Mouse (Mus musculus) liver, embryonic 15.5 days (tissue): Measurements from ENCODE around the gene Gm21985. TPM values are rescaled to one million over a fixed set of nuclear protein-coding genes. Genes with fewer than 3 reads are reported as not detected.
A peak's percentile ranks its signal among the peaks of the same experiment; 100 is the strongest.

Experiments
- ATAC-seq: fragments of 200-750 bp; cut with Nextera tagmentation; 2 replicates; pipeline ENCODE4 v1.8.0; 2017; ENCODE audit warnings: moderate number of reproducible peaks, mild to moderate bottlenecking, moderate library complexity; ENCODE audit not compliant: insufficient read depth
- H3K27ac ChIP-seq: fragments of 300-500 bp; sonication (generic); replicated peaks from 2 replicates; pipeline ENCODE4 v1.5.1; 2015; ENCODE audit warnings: mild to moderate bottlenecking, inconsistent platforms
- H3K27me3 ChIP-seq: fragments of 300-500 bp; sonication (generic); 2 replicates; pipeline ENCODE4 v1.6.1; 2015; ENCODE audit warnings: mild to moderate bottlenecking, inconsistent platforms
- H3K36me3 ChIP-seq: fragments of 300-500 bp; sonication (generic); replicated peaks from 2 replicates; pipeline ENCODE4 v1.6.1; 2015; ENCODE audit warnings: moderate library complexity, mild to moderate bottlenecking, inconsistent platforms
- H3K4me1 ChIP-seq: fragments of 300-500 bp; sonication (generic); replicated peaks from 2 replicates; pipeline ENCODE4 v1.6.1; 2015; ENCODE audit warnings: inconsistent platforms
- H3K4me2 ChIP-seq: fragments of 300-500 bp; sonication (generic); 2 replicates; pipeline ENCODE4 v1.6.1; 2015; ENCODE audit warnings: moderate library complexity, mild to moderate bottlenecking, inconsistent platforms
- H3K4me3 ChIP-seq: fragments of 300-500 bp; sonication (generic); replicated peaks from 2 replicates; pipeline ENCODE4 v1.5.1; 2015; ENCODE audit warnings: mild to moderate bottlenecking, inconsistent platforms
- H3K9ac ChIP-seq: fragments of 300-500 bp; sonication (generic); 2 replicates; pipeline ENCODE4 v1.6.1; 2015; ENCODE audit warnings: moderate library complexity, mild to moderate bottlenecking, inconsistent platforms
- H3K9me3 ChIP-seq: fragments of 300-500 bp; sonication (generic); replicated peaks from 2 replicates; pipeline ENCODE4 v1.6.1; 2016; ENCODE audit warnings: inconsistent platforms
- WGBS: fragments of 180-500 bp; shearing (Covaris S2); methylation state at CpG from one replicate; pipeline ENCODE4 v1.1.7; 2015; ENCODE audit warnings: mixed read lengths; ENCODE audit not compliant: insufficient replicate concordance; 5-methylcytosine and 5-hydroxymethylcytosine counted together
- polyA plus RNA-seq: library from polyadenylated mRNA; unstranded; fragments of >200 nt; fragmentation: Nextera tagmentation; extraction: Ambion mirVana; gene quantifications from 2 replicates; pipeline ENCODE4 v1.2.1, GENCODE M21; 2015

The Gm21985 gene
- not detected in 2 replicates for polyA plus RNA-seq

DNA sequence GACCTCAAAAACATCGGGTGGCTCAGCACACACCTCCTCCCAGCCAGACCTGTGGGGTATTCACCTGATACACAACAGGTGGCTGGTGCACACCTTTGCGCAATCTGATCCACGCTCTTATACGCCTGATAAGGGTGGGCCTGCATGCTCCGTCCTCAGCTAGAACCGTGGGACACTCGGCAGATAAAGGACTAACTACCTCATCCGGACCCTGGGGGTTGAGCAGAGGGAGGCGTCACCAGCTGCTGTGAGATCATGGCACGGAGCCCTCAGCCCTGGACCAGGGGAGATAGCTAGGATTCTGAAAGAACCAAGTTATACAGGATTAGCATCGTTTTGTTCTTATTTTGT, at the start of gene Gm21985:
TSS of gene Gm21985 (plus strand) at position 73 of the 351 bp plus-strand sequence.
- peak within 1 kb of the TSS; percentile 94 for H3K9ac ChIP-seq
- peak within 1 kb of the TSS; percentile 86 for H3K4me3 ChIP-seq
- ATAC-seq, result peak; percentile 51
- peaks cover 67% of the 10 kb centered on the region for H3K4me1 ChIP-seq
- under 1% methylated on average over 11 of the region's 11 CpGs for WGBS
- peak within 1 kb of the TSS; percentile 94 for H3K27ac ChIP-seq
- no peaks in the 10 kb centered on the region for H3K9me3 ChIP-seq
- no peaks in the 10 kb centered on the region for H3K27me3 ChIP-seq
- peak within 1 kb of the TSS; percentile 83 for H3K4me2 ChIP-seq
- 0 out of 2 replicates have a peak, but pooled peaks cover 2% of the 10 kb centered on the region for H3K36me3 ChIP-seq

GRCm38 (mm10) chr2:112217614-112218013, 48.5 kb upstream of the Gm21985 start:
- Histone ChIP-seq H3K4me3 (no peak overlapping the region), H3K9ac (no peak overlapping the region), H3K4me2 (no peak overlapping the region), H3K36me3 (no peaks in the 10 kb centered on the region), H3K4me1 (no peaks in the 10 kb centered on the region), H3K9me3 (no peaks in the 10 kb centered on the region), H3K27ac (no peak overlapping the region), H3K27me3 (no peaks in the 10 kb centered on the region)
- ATAC-seq, result no peak
- WGBS, result 35% methylated on average over 6 of the region's 6 CpGs

GRCm38 (mm10) chr2:112220880-112221279, 45.2 kb upstream of the Gm21985 start:
- no peak overlapping the region for H3K4me2 ChIP-seq
- H3K4me1 ChIP-seq, result no peaks in the 10 kb centered on the region
- H3K36me3 ChIP-seq, result no peaks in the 10 kb centered on the region
- no peaks in the 10 kb centered on the region for H3K9me3 ChIP-seq
- H3K27me3 ChIP-seq, result no peaks in the 10 kb centered on the region
- no peak overlapping the region for H3K27ac ChIP-seq
- H3K9ac ChIP-seq, result no peak overlapping the region
- no peak overlapping the region for H3K4me3 ChIP-seq
- ATAC-seq, result no peak
- WGBS, result 49% methylated on average over 5 of the region's 5 CpGs

DNA sequence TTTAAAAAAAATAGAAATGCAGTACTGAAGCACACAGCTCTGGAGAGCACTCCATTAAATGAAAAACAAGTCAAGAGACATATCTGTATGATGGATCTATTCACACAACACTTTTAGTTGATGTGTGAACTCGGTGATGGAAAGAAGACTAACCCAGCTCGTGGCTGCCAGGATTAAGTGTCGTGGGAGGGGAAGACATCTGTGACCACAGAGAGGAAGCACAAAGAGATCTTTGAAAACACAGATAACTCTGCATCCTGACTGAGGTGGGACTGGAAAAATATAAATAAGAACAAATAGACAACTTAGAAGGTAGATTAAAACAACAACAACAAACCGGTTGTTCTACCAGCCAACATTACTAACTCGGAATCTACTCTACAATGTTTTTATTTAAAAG, 43.5 kb upstream of the Gm21985 start:
- Histone ChIP-seq H3K9ac (no peak overlapping the region), H3K27ac (no peak overlapping the region), H3K27me3 (no peaks in the 10 kb centered on the region), H3K36me3 (no peaks in the 10 kb centered on the region), H3K4me3 (no peak overlapping the region), H3K4me2 (no peak overlapping the region), H3K9me3 (no peaks in the 10 kb centered on the region), H3K4me1 (no peaks in the 10 kb centered on the region)
- no peak for ATAC-seq
- 21% methylated on average over 5 of the region's 5 CpGs for WGBS

DNA sequence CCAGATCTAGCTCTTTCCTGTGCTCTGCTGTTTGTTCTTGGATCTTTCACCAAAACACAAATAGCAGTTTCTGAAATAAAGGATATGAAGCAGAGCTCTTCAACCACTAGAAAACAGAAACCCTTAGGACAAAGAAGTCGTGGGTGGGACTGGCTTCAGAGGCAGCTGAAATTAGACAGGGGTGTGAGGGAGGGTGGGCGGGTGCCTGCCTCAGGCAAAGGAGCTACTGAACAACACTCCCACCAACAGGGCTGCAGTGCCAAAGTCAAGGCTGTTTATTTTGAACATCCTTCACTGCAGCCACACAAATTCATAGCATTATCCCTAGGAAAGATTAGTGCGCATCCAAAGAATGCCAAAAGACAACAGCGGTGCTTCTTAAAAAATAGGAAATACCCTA, 41.8 kb upstream of the Gm21985 start:
- Histone ChIP-seq H3K9ac (no peak overlapping the region), H3K9me3 (no peaks in the 10 kb centered on the region), H3K27me3 (no peaks in the 10 kb centered on the region), H3K4me3 (no peak overlapping the region), H3K4me1 (no peaks in the 10 kb centered on the region), H3K36me3 (no peaks in the 10 kb centered on the region), H3K4me2 (no peak overlapping the region), H3K27ac (no peak overlapping the region)
- ATAC-seq, result no peak
- 55% methylated on average over 4 of the region's 4 CpGs for WGBS

DNA sequence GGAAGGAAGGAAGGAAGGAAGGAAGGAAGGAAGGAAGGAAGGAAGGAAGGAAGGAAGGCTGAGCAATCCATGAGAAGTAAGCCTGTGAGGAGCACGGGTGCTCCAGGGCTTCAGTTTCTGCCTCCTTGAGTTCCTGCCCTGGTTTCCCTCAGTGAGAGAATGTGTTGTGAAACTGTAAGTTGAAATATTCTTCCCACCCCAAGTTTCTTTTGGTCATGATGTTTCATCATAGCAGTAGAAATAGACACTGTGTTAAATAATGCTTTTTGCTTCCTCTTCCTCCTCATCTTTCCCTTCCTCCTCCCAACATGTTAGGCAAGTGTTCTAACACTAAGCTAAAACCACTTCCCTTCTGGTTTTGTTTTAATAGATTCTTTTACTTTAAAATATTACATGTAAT, 33.5 kb upstream of the Gm21985 start:
- H3K9me3 ChIP-seq, result no peaks in the 10 kb centered on the region
- WGBS, result 19% methylated on average over 1 of the region's 1 CpGs
- H3K4me2 ChIP-seq, result no peak overlapping the region
- H3K27ac ChIP-seq, result no peak overlapping the region
- no peak overlapping the region for H3K9ac ChIP-seq
- peaks cover under 1% of the 10 kb centered on the region; the same call in 1 of the 2 replicates for H3K27me3 ChIP-seq
- H3K4me3 ChIP-seq, result no peak overlapping the region
- no peaks in the 10 kb centered on the region for H3K36me3 ChIP-seq
- no peaks in the 10 kb centered on the region for H3K4me1 ChIP-seq
- no peak for ATAC-seq

- H3K27ac ChIP-seq, result no peak overlapping the region
- H3K9me3 ChIP-seq, result no peaks in the 10 kb centered on the region
- no peak overlapping the region for H3K4me3 ChIP-seq
- 43% methylated on average over 2 of the region's 2 CpGs for WGBS
- peaks cover 22% of the 10 kb centered on the region for H3K4me1 ChIP-seq
- no peak overlapping the region for H3K4me2 ChIP-seq
- H3K27me3 ChIP-seq, result peaks cover 32% of the 10 kb centered on the region
- H3K36me3 ChIP-seq, result no peaks in the 10 kb centered on the region
- H3K9ac ChIP-seq, result no peak overlapping the region
- ATAC-seq, result no peak
These were observed 29.5 kb upstream of the Gm21985 start for GRCm38 (mm10) chr2:112236620-112237019.

- H3K4me2 ChIP-seq, result no peak overlapping the region
- H3K27me3 ChIP-seq, result peaks cover 32% of the 10 kb centered on the region
- no peak overlapping the region for H3K4me3 ChIP-seq
- H3K9ac ChIP-seq, result no peak overlapping the region
- H3K4me1 ChIP-seq, result peaks cover 22% of the 10 kb centered on the region
- WGBS, result 20% methylated on average over 4 of the region's 4 CpGs
- H3K36me3 ChIP-seq, result no peaks in the 10 kb centered on the region
- H3K27ac ChIP-seq, result no peak overlapping the region
- H3K9me3 ChIP-seq, result no peaks in the 10 kb centered on the region
- ATAC-seq, result no peak
These were observed 28.1 kb upstream of the Gm21985 start for GRCm38 (mm10) chr2:112238006-112238405.

DNA sequence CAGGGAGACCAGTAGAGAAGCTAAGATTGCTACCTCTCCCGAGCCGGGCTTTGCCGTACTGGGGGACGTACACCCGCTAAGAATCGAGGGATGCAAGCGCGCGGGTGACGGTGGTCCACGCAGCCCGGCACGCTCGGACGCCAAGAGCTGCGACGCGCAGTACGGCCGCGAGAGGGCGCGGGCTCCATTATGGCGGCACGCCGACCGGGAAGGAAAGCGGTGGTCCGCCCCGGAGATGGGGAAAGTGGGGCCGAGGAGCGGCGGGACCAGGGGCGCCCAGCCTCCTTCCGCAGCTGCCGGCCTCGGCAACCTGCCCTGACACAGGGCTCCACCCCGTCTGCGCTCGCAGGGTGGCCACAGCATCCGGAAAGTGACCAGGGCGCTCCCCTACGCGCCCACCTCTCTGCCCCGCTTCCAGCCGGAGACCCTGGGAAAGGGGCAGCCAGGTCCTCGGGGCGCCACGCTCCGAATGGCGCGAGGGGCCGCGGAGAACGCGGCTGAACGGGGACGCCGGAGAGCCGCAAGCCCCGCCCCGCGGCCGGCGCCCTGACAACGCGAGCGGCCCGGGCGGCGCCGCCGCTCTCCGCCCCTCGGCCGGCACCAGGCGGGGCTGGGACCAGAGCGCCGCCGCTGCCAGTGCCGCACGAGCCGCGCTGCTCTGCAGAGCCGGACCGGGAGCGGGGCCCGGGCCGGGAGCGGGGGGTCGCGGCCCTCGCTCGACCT, 26.7 kb upstream of the Gm21985 start, which contains the start of gene Lpcat4:
TSS of gene Lpcat4 (plus strand) at position 257 of the 723 bp plus-strand sequence.
- Histone ChIP-seq H3K4me2 (peak within 1 kb of the TSS; percentile 98), H3K4me3 (peak within 1 kb of the TSS; percentile 85), H3K27me3 (peaks cover 32% of the 10 kb centered on the region), H3K36me3 (no peaks in the 10 kb centered on the region), H3K9ac (peak within 1 kb of the TSS; percentile 70), H3K9me3 (no peaks in the 10 kb centered on the region), H3K4me1 (peaks cover 22% of the 10 kb centered on the region), H3K27ac (peak within 1 kb of the TSS; percentile 81)
- whole genome bisulfite sequencing, result under 1% methylated on average over 94 of the region's 94 CpGs
- peak; percentile 90 for ATAC-seq

DNA sequence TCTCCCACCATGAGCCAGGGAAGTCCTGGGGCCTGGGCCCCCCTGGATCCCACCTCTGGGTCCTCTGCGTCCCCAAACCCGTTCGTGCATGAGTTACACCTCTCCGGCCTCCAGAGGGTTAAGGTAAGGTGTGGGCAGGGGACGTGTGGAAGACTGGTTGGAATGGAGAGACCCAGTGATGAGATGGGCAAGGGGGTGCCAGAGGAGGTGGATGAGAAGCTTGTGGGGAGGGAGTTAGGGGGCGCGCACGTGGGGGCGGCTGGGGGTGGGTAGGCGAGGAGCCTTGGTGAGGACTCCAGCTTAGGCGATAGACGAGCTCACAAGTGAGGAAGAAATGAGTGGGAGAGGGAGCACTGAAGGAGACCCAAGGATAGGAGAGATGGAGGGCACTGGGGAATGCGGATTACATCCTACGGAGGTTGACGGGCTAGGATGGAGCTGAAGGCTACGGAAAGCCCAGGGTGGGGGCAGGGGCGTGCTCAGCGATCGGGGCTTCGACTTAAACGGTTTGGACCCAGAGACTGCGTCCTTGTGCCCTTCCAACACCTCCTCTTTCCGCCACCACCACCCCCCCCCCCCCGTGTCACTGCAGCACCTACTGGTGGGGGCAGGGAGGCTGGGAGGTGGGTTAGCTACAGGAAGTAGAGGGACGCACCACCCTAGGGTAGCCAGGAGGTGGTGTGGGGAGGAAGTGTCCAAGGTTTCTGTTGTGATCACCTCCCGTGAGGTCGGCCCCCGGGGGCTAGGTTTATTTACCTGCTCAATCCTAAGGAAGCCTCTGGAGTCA, 26.0 kb upstream of the Gm21985 start:
- H3K27ac ChIP-seq, result no peak overlapping the region
- under 1% methylated on average over 27 of the region's 28 CpGs for WGBS
- no peak for ATAC-seq

DNA sequence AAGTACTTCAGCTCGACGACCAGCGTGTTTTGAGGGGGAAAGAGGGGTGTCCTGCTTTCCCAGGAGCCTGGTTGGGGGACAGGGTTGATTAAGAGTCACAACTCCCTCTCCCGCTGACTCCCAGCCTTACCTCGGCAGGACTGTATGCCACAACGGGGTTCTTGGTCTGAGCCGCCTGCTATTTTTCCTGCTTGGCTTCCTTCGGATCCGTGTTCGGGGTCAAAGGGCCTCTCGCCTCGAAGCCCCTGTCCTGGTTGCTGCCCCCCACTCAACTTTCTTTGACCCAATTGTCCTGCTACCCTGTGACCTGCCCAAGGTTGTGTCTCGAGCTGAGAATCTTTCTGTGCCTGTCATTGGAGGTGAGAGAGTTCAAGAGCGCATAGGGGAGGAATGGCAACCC, 24.3 kb upstream of the Gm21985 start:
- no peak overlapping the region for H3K4me2 ChIP-seq
- H3K27ac ChIP-seq, result no peak overlapping the region
- WGBS, result 74% methylated on average over 14 of the region's 14 CpGs
- no peaks in the 10 kb centered on the region for H3K9me3 ChIP-seq
- H3K27me3 ChIP-seq, result peaks cover 32% of the 10 kb centered on the region
- peaks cover 22% of the 10 kb centered on the region for H3K4me1 ChIP-seq
- no peak overlapping the region for H3K9ac ChIP-seq
- no peak for ATAC-seq
- no peaks in the 10 kb centered on the region for H3K36me3 ChIP-seq
- H3K4me3 ChIP-seq, result no peak overlapping the region

More for the DNA sequence above, 26.0 kb upstream of the Gm21985 start:
- Histone ChIP-seq H3K4me2 (peak overlapping the region; percentile 98), H3K36me3 (no peaks in the 10 kb centered on the region), H3K4me1 (peaks cover 22% of the 10 kb centered on the region), H3K27me3 (peaks cover 32% of the 10 kb centered on the region), H3K4me3 (peak overlapping the region; percentile 85), H3K9ac (peak overlapping the region; percentile 70), H3K9me3 (no peaks in the 10 kb centered on the region)
